Mouse (Mus musculus) lung, postnatal 14 days (tissue): Measurements from ENCODE around the gene Pex16.

ENCODE experiments used
- DNase-seq: peaks from one replicate; pipeline ENCODE4 v3.0.0; 2021

Pex16 gene

DNA sequence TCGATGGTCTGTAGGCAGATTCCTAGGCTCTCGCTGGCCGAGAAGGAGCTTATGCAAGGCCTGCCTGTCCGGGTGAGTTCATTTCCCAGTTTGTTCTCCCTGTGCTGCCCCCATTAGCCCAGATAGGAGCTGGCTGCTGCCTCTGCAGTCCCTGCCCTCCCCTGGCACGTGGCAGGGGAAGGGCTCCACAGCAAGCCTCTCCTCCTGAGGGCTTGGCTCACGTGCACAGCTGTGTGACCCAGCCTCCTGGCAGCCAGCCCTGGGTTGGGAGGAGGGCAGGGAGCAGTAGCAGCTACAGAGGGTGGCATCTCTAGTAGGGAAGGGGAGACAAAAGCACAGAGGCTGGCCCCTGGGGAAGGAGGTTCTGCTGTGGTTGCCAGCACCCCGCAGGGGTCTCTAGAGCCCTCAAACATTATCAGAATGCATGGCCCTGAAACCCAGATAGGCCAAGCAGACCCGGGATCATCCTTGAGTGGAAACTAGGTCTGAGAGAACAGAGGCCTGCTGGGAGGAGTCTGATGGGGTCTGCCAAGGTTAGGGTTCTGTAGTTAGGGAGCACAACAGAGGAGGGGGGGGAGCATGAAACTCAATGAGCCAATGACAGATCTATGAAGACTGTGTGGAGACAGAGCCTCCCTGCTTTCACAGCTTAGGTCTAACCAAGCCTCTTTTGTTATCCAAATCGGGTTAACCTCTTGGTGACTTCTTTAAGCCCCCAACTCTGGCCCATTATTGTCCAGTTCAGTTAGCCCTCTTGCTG, 49.4 kb downstream of the Pex16 start:
- DNase-seq = peak; percentile 96

DNA sequence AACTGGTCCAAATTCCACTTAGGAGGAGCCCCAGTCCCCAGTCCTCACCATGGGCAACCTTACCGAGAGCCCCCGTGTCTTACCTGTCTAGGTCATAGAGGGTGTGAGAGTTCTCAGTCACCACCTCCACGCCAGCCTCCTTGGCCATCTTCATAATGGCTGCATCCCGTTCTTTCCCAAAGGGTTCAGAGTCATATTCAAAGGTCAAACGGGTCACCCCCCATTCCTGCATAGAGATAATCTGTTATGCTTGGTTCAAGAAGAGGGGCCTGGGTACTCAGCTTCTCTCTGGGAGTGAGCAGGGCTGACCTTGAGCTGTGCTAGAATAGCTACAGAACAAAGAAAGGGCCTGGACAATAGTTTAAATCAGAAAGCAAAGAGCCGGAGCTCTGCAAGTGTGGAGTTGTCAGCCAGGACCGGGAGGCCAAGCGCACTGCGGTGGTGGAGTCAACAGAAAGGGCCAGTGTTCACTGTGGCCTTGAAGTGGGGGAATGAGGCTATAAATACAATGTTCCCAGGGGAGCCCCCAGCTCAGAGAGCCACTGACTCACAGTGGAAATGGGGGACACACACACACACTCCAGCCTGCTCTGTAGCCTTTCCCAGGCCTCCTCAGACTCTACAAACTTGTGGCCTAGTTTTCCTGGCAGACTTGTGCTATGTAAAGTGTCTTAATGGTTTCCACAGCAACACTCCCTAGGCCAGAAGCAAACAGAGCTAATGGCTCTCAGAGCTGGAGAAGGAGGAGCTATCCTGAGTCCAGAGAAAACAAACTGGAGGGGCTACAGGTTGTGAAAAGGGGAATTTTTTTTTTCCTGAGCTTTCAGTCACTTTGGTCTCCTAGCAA, 50.2 kb downstream of the Pex16 start:
- DNase-seq = peak; percentile 61

DNA sequence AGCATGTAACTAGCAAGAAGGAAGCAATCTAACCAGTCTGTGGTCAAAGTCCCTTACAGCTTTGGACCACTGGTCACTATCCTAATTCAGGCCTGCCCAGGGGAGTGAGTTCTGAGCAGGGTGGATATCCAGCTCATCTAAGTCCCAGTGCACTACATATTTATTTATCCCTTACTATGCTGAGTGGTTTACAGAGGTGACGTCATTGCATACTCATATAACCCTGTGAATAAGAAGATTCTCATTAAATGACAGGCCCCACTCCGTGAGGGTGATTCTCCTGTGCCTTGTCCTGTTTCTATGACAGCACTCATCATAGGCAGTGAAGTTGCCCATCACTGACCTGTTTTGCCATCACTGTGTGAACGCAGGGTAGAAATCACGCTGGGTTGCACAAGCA, 50.9 kb downstream of the Pex16 start:
- no peak for DNase-seq

DNA sequence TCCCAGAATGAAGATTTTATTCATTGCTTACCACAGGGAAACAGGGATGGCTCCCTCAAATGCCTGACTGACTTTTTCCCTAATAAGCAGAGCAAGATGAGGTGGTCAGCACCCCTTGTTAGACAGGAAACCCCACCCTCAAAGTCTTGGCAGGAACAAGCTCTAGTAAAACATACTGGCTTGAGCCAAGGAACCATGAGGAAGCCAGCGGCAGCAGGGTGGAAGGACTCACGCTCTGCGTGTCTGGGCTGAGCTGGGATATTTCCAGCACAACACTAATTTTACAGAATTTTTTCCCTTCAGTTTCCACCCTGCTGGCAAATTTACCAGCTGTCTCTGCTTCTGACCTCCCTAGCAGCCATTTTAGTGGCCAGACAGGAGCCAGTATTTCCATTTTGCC, 52.0 kb downstream of the Pex16 start:
- no peak for DNase-seq

DNA sequence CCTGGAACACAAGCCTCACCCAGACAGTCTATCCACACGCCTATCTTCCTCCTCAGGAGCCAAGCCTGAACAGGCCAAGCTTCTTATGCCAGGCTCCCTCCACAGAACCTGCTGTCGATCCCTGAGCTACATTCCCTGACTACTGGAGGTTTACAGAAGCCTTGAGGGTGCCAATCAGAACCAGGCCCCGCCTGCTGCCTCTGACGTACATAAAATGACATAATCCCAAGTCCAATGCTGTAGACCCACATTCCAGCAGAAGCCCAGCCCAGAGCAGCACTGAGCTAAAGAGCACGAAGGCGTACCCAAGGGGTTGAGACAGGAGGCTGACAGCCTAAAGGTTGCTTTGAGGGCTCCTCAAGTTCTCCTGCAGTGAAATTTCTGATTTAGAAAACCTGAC, 53.4 kb downstream of the Pex16 start:
- DNase-seq = peak; percentile 82

DNA sequence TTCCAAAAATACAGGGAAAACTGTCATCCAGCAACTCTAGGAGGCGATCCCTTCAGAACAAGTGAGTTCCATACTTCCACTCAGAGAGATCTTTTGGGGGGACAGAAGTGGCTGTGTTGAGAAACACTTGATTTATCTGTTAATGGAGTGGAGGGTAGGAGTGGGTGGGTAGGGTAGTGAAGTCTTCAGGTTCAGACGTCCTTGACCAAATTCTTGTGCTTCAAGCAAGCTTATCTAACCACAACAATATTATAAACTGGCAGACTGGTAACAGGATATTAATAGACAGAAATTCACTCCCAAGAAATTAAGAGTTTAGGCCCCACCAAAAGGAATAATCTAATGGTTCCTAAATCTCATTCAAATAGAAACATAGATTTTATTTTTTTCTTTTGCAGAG, 55.6 kb downstream of the Pex16 start:
- DNase-seq = no peak
